Mouse (Mus musculus): ENCODE results near the gene Gm49510.

DNA sequence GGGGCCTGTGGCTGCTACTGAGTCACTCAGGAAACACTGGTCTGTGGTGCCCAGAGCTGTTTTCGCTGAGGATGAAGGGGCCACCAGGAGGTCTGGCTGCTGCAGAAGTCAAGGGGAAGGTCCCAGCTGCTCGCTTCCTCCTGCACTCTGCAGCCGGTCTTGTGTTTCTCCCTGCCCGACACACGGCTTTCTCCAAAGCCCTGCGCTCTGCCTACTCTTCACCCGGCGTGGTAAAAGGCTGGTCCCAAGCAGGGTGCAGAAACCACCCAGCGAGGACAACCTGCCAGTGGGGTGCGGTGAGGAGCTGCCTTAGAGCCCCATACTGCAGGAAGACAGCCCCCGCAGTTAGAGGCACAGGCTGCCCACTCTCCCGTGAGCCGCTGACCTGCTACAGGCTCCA, 4.7 kb upstream of the Gm49510 start:
- TF ChIP-seq POLR2A (IDR thresholded peaks at IDR 0.05; ENCODE audit: borderline replicate concordance, extremely low read depth, low read depth, low read length), result no peak
- no peak for TF ChIP-seq CTCF (IDR thresholded peaks at IDR 0.05; ENCODE audit: insufficient read depth, low read length)

Data from lung, adult 2 months (tissue).